Mouse (Mus musculus): Measurements from ENCODE around the gene Card6.

GRCm38 (mm10) chr15:5155093-5155492 is 46.8 kb upstream of the Card6 start:
- no peak for TF ChIP-seq CTCF (conservative IDR thresholded peaks at IDR 0.05; ENCODE audit: low read length)
- no peak for TF ChIP-seq POU5F1 (IDR thresholded peaks at IDR 0.05; ENCODE audit: borderline replicate concordance, low read length)
- no peak for TF ChIP-seq NANOG (IDR thresholded peaks at IDR 0.05; ENCODE audit: borderline replicate concordance, low read length)
